Mouse (Mus musculus) heart, postnatal 0 days (tissue): ENCODE data around the gene Amz2. TPM values are rescaled to one million over a fixed set of nuclear protein-coding genes. Genes with fewer than 3 reads are reported as not detected.

Source experiments
- ATAC-seq: fragments of 200-750 bp; cut with Nextera tagmentation; 2 replicates; pipeline ENCODE4 v1.8.0; 2017; ENCODE audit warnings: low read depth, moderate number of reproducible peaks, moderate library complexity; ENCODE audit not compliant: insufficient read depth
- DNase-seq: peaks from one replicate; pipeline ENCODE4 v3.0.0-alpha.2; 2016; ENCODE audit warnings: low spot score
- H3K27ac ChIP-seq: fragments of 300-500 bp; sonication (generic); 2 replicates; pipeline ENCODE4 v1.5.1; 2014; ENCODE audit warnings: low read depth, mild to moderate bottlenecking
- H3K27me3 ChIP-seq: fragments of 300-500 bp; sonication (generic); 2 replicates; pipeline ENCODE4 v1.6.1; 2014; ENCODE audit warnings: low read length, mixed read lengths; ENCODE audit not compliant: control insufficient read depth, insufficient read depth
- H3K36me3 ChIP-seq: fragments of 300-500 bp; sonication (generic); replicated peaks from 2 replicates; pipeline ENCODE4 v1.6.1; 2014; ENCODE audit warnings: low read length, mixed read lengths; ENCODE audit not compliant: control insufficient read depth, insufficient read depth
- H3K4me1 ChIP-seq: fragments of 300-500 bp; sonication (generic); 2 replicates; pipeline ENCODE4 v1.6.1; 2014; ENCODE audit warnings: antibody characterized with exemption; ENCODE audit not compliant: control insufficient read depth, insufficient read depth
- H3K4me2 ChIP-seq: fragments of 300-500 bp; sonication (generic); 2 replicates; pipeline ENCODE4 v1.6.1; 2014; ENCODE audit warnings: low read depth, mild to moderate bottlenecking, low read length, moderate library complexity
- H3K4me3 ChIP-seq: fragments of 300-500 bp; sonication (generic); 2 replicates; pipeline ENCODE4 v1.5.1; 2014; ENCODE audit warnings: low read depth, low read length
- H3K9ac ChIP-seq: fragments of 300-500 bp; sonication (generic); replicated peaks from 2 replicates; pipeline ENCODE4 v1.6.1; 2014; ENCODE audit warnings: low read depth, low read length, mixed read lengths
- H3K9me3 ChIP-seq: fragments of 300-500 bp; sonication (generic); replicated peaks from 2 replicates; pipeline ENCODE4 v1.6.1; 2016; ENCODE audit warnings: low read length; ENCODE audit not compliant: control insufficient read depth
- CTCF ChIP-seq: IDR thresholded peaks from 2 replicates; pipeline ENCODE4 v1.5.1; 2016; ENCODE audit warnings: antibody characterized with exemption, control low read depth, low read depth
- EP300 ChIP-seq: IDR thresholded peaks from 2 replicates; pipeline ENCODE4 v1.6.1; 2016; ENCODE audit warnings: antibody characterized with exemption, low read depth
- WGBS: fragments of 180-500 bp; shearing (Covaris S2); extraction: QIAGEN DNeasy Blood & Tissue Kit; methylation state at CpG from one replicate; pipeline ENCODE4 v1.1.7; 2014; 5-methylcytosine and 5-hydroxymethylcytosine counted together
- polyA plus RNA-seq: library from polyadenylated mRNA; unstranded; fragments of >200 nt; fragmentation: Nextera tagmentation; extraction: Ambion mirVana; gene quantifications from 2 replicates; pipeline ENCODE4 v1.2.1, GENCODE M21; 2015
- total RNA-seq: library from RNA; depleted of rRNA; stranded (reverse); fragments of >200 nt; gene quantifications from 2 replicates; pipeline ENCODE4 v1.2.3, GENCODE M21; 2014; ENCODE audit warnings: low replicate concordance

The Amz2 gene
- total and polyA plus RNA-seq, 2 experiments from 2014 or later: 33.7 to 65.6 TPM

- Histone ChIP-seq H3K36me3 (peaks cover 49% of the 10 kb centered on the region), H3K4me2 (no peak overlapping the region), H3K4me3 (no peak overlapping the region), H3K9ac (no peak overlapping the region), H3K4me1 (no peaks in the 10 kb centered on the region), H3K9me3 (no peaks in the 10 kb centered on the region), H3K27me3 (no peaks in the 10 kb centered on the region), H3K27ac (no peak overlapping the region)
- DNase-seq (no peak), ATAC-seq (no peak)
- TF ChIP-seq EP300 (no peak), CTCF (no peak)
- 93% methylated on average over 5 of the region's 5 CpGs for WGBS
Measured at GRCm38 (mm10) chr11:109456261-109456660, 30.5 kb downstream of the Amz2 start.

- no peak overlapping the region for H3K9ac ChIP-seq
- H3K4me3 ChIP-seq: no peak overlapping the region
- TF ChIP-seq CTCF (no peak), EP300 (no peak)
- H3K9me3 ChIP-seq: no peaks in the 10 kb centered on the region
- 96% methylated on average over 11 of the region's 11 CpGs for WGBS
- no peak overlapping the region for H3K4me2 ChIP-seq
- H3K4me1 ChIP-seq: no peaks in the 10 kb centered on the region
- DNase-seq (no peak), ATAC-seq (no peak)
- peaks cover 38% of the 10 kb centered on the region for H3K36me3 ChIP-seq
- H3K27ac ChIP-seq: no peak overlapping the region
- H3K27me3 ChIP-seq: no peaks in the 10 kb centered on the region
Measured at GRCm38 (mm10) chr11:109458165-109458564, 32.4 kb downstream of the Amz2 start.

DNA sequence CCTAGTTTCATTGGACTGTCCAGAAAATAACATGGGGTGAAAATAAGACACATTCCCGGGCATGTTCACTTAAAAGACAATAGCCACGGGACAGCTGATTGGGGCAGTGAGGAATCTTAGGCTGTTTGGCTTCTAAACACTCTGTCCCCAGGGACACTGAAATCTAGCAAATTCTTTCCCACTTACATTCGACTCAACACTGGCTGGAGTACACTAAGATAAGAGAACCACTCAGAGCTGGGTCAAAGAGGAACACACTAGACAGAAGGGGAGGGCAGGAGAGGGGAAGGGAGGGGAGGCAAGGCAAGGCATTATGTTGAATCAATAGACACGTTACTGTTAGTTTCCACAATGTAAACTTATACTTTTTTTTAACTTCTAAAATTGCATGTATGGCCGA is 34.8 kb downstream of the Amz2 start:
- ATAC-seq (peak; percentile 99), DNase-seq (peak; percentile 92)
- H3K4me3 ChIP-seq: no peak overlapping the region
- no peaks in the 10 kb centered on the region for H3K9me3 ChIP-seq
- peak overlapping the region; percentile 59 for H3K27ac ChIP-seq
- H3K4me2 ChIP-seq: no peak overlapping the region
- H3K9ac ChIP-seq: no peak overlapping the region
- H3K36me3 ChIP-seq: peaks cover 21% of the 10 kb centered on the region; the same call in 1 of the 2 replicates
- no peaks in the 10 kb centered on the region for H3K4me1 ChIP-seq
- 9% methylated on average over 5 of the region's 5 CpGs for WGBS
- no peaks in the 10 kb centered on the region for H3K27me3 ChIP-seq
- TF ChIP-seq EP300: no peak
- no peak for TF ChIP-seq CTCF

GRCm38 (mm10) chr11:109465068-109465467 is 39.3 kb downstream of the Amz2 start:
- H3K4me2 ChIP-seq: no peak overlapping the region
- H3K4me1 ChIP-seq: no peaks in the 10 kb centered on the region
- no peak for DNase-seq
- H3K27me3 ChIP-seq: no peaks in the 10 kb centered on the region
- TF ChIP-seq CTCF (no peak), EP300 (no peak)
- 0 out of 2 replicates have a peak, but pooled peaks cover 3% of the 10 kb centered on the region for H3K36me3 ChIP-seq
- no peak overlapping the region for H3K9ac ChIP-seq
- ATAC-seq: no peak
- no peak overlapping the region for H3K27ac ChIP-seq
- WGBS: 83% methylated on average over 4 of the region's 4 CpGs
- H3K9me3 ChIP-seq: no peaks in the 10 kb centered on the region
- no peak overlapping the region for H3K4me3 ChIP-seq

- no peak for ATAC-seq
- Histone ChIP-seq H3K4me3 (no peak overlapping the region), H3K36me3 (0 out of 2 replicates have a peak, but pooled peaks cover 3% of the 10 kb centered on the region), H3K4me2 (no peak overlapping the region), H3K27ac (no peak overlapping the region), H3K4me1 (no peaks in the 10 kb centered on the region), H3K9ac (no peak overlapping the region), H3K9me3 (no peaks in the 10 kb centered on the region), H3K27me3 (no peaks in the 10 kb centered on the region)
- DNase-seq: no peak
- WGBS: 59% methylated on average over 8 of the region's 8 CpGs
- TF ChIP-seq EP300 (no peak), CTCF (no peak)
Measured at GRCm38 (mm10) chr11:109466987-109467386, 41.2 kb downstream of the Amz2 start.

- Histone ChIP-seq H3K9me3 (no peaks in the 10 kb centered on the region), H3K9ac (no peak overlapping the region), H3K36me3 (0 out of 2 replicates have a peak, but pooled peaks cover 2% of the 10 kb centered on the region), H3K27me3 (no peaks in the 10 kb centered on the region), H3K4me1 (0 out of 2 replicates have a peak, but pooled peaks cover 3% of the 10 kb centered on the region), H3K27ac (no peak overlapping the region), H3K4me2 (no peak overlapping the region), H3K4me3 (no peak overlapping the region)
- ATAC-seq (no peak), DNase-seq (no peak)
- 75% methylated on average over 5 of the region's 5 CpGs for whole genome bisulfite sequencing
- no peak for TF ChIP-seq CTCF
- TF ChIP-seq EP300: no peak
Measured at GRCm38 (mm10) chr11:109468133-109468532, 42.4 kb downstream of the Amz2 start.
